Mouse (Mus musculus) embryonic facial prominence, embryonic 14.5 days (tissue): ENCODE data around the gene Cmip. TPM values are rescaled to one million over a fixed set of nuclear protein-coding genes. Genes with fewer than 3 reads are reported as not detected.
A peak's percentile ranks its signal among the peaks of the same experiment; 100 is the strongest.

Experiments used
- ATAC-seq: fragments of 200-750 bp; cut with Nextera tagmentation; 2 replicates; pipeline ENCODE4 v1.8.0; 2017; ENCODE audit warnings: low read depth, moderate number of reproducible peaks, moderate TSS enrichment
- DNase-seq: peaks from one replicate; pipeline ENCODE4 v3.0.0-alpha.2; 2015; ENCODE audit warnings: low spot score
- H3K27ac ChIP-seq: fragments of 300-500 bp; sonication (generic); replicated peaks from 2 replicates; pipeline ENCODE4 v1.5.1; 2014; ENCODE audit warnings: low read depth, mild to moderate bottlenecking, low read length, moderate library complexity
- H3K27me3 ChIP-seq: fragments of 300-500 bp; sonication (generic); replicated peaks from 2 replicates; pipeline ENCODE4 v1.6.1; 2014; ENCODE audit warnings: low read length; ENCODE audit not compliant: control insufficient read depth, insufficient read depth
- H3K36me3 ChIP-seq: fragments of 300-500 bp; sonication (generic); 2 replicates; pipeline ENCODE4 v1.6.1; 2014; ENCODE audit warnings: low read length, mixed read lengths; ENCODE audit not compliant: control insufficient read depth, insufficient read depth
- H3K4me1 ChIP-seq: fragments of 300-500 bp; sonication (generic); 2 replicates; pipeline ENCODE4 v1.6.1; 2014; ENCODE audit warnings: antibody characterized with exemption, low read length; ENCODE audit not compliant: control insufficient read depth, insufficient read depth
- H3K4me2 ChIP-seq: fragments of 300-500 bp; sonication (generic); 2 replicates; pipeline ENCODE4 v1.6.1; 2014; ENCODE audit warnings: low read depth, mild to moderate bottlenecking, low read length, moderate library complexity, mixed read lengths
- H3K4me3 ChIP-seq: fragments of 300-500 bp; sonication (generic); 2 replicates; pipeline ENCODE4 v1.5.1; 2014; ENCODE audit warnings: low read depth, mild to moderate bottlenecking, low read length
- H3K9ac ChIP-seq: fragments of 300-500 bp; sonication (generic); 2 replicates; pipeline ENCODE4 v1.6.1; 2014; ENCODE audit warnings: low read depth, mild to moderate bottlenecking, low read length, moderate library complexity, mixed read lengths
- H3K9me3 ChIP-seq: fragments of 300-500 bp; sonication (generic); 2 replicates; pipeline ENCODE4 v1.6.1; 2016; ENCODE audit warnings: low read length; ENCODE audit not compliant: control insufficient read depth
- WGBS: fragments of 180-500 bp; shearing (Covaris S2); extraction: QIAGEN DNeasy Blood & Tissue Kit; methylation state at CpG from one replicate; pipeline ENCODE4 v1.1.7; 2014; 5-methylcytosine and 5-hydroxymethylcytosine counted together
- polyA plus RNA-seq: library from polyadenylated mRNA; unstranded; fragments of >200 nt; fragmentation: Nextera tagmentation; extraction: Ambion mirVana; gene quantifications from 2 replicates; pipeline ENCODE4 v1.2.1, GENCODE M21; 2014

Cmip gene
- polyA plus RNA-seq, 1 experiment from 2014 or later, result 27.7 TPM

GRCm38 (mm10) chr8:117294812-117295211, 37.9 kb downstream of the Cmip start:
- H3K27me3 ChIP-seq, result no peaks in the 10 kb centered on the region
- DNase-seq (no peak), ATAC-seq (no peak)
- 66% methylated on average over 10 of the region's 10 CpGs for WGBS
- no peaks in the 10 kb centered on the region for H3K36me3 ChIP-seq
- H3K4me1 ChIP-seq, result peaks cover 37% of the 10 kb centered on the region
- H3K4me3 ChIP-seq, result no peak overlapping the region
- no peaks in the 10 kb centered on the region for H3K9me3 ChIP-seq
- H3K27ac ChIP-seq, result no peak overlapping the region
- no peak overlapping the region for H3K9ac ChIP-seq
- no peak overlapping the region for H3K4me2 ChIP-seq

GRCm38 (mm10) chr8:117297913-117298518, 41.2 kb downstream of the Cmip start:
- no peaks in the 10 kb centered on the region for H3K27me3 ChIP-seq
- H3K4me1 ChIP-seq, result peaks cover 16% of the 10 kb centered on the region
- no peak overlapping the region for H3K4me3 ChIP-seq
- DNase-seq (no peak), ATAC-seq (no peak)
- H3K4me2 ChIP-seq, result no peak overlapping the region
- H3K27ac ChIP-seq, result no peak overlapping the region
- H3K9ac ChIP-seq, result no peak overlapping the region
- 66% methylated on average over 12 of the region's 12 CpGs for WGBS
- H3K36me3 ChIP-seq, result no peaks in the 10 kb centered on the region
- no peaks in the 10 kb centered on the region for H3K9me3 ChIP-seq

- Histone ChIP-seq H3K27ac (no peak overlapping the region), H3K4me1 (peaks cover 17% of the 10 kb centered on the region)
- no peak for ATAC-seq
These were observed 42.3 kb downstream of the Cmip start for GRCm38 (mm10) chr8:117299204-117299603.

GRCm38 (mm10) chr8:117300188-117300587, 43.3 kb downstream of the Cmip start:
- H3K36me3 ChIP-seq, result no peaks in the 10 kb centered on the region
- no peaks in the 10 kb centered on the region for H3K27me3 ChIP-seq
- no peak overlapping the region for H3K9ac ChIP-seq
- H3K9me3 ChIP-seq, result no peaks in the 10 kb centered on the region
- DNase-seq (peak; percentile 52), ATAC-seq (no peak; the same call in 1 of the 2 replicates)
- H3K4me1 ChIP-seq, result peaks cover 22% of the 10 kb centered on the region
- H3K4me2 ChIP-seq, result no peak overlapping the region
- H3K4me3 ChIP-seq, result no peak overlapping the region
- H3K27ac ChIP-seq, result no peak overlapping the region
- 72% methylated on average over 4 of the region's 7 CpGs for WGBS

More at GRCm38 (mm10) chr8:117299204-117299603, 42.3 kb downstream of the Cmip start:
- no peak overlapping the region for H3K4me2 ChIP-seq
- no peak overlapping the region for H3K9ac ChIP-seq
- no peaks in the 10 kb centered on the region for H3K9me3 ChIP-seq
- H3K27me3 ChIP-seq, result no peaks in the 10 kb centered on the region
- 76% methylated on average over 10 of the region's 10 CpGs for WGBS
- H3K4me3 ChIP-seq, result no peak overlapping the region
- no peak for DNase-seq
- H3K36me3 ChIP-seq, result no peaks in the 10 kb centered on the region

GRCm38 (mm10) chr8:117301457-117302041, 44.7 kb downstream of the Cmip start:
- ATAC-seq (no peak), DNase-seq (no peak)
- Histone ChIP-seq H3K4me2 (no peak overlapping the region), H3K9me3 (no peaks in the 10 kb centered on the region), H3K36me3 (no peaks in the 10 kb centered on the region), H3K27me3 (no peaks in the 10 kb centered on the region), H3K9ac (no peak overlapping the region), H3K4me1 (peaks cover 25% of the 10 kb centered on the region), H3K27ac (no peak overlapping the region), H3K4me3 (no peak overlapping the region)
- 74% methylated on average over 12 of the region's 12 CpGs for WGBS

- H3K4me2 ChIP-seq, result no peak overlapping the region
- H3K36me3 ChIP-seq, result no peaks in the 10 kb centered on the region
- peaks cover 27% of the 10 kb centered on the region for H3K4me1 ChIP-seq
- H3K27ac ChIP-seq, result no peak overlapping the region
- no peak overlapping the region for H3K9ac ChIP-seq
- H3K27me3 ChIP-seq, result no peaks in the 10 kb centered on the region
- no peak overlapping the region for H3K4me3 ChIP-seq
- DNase-seq (no peak), ATAC-seq (no peak)
- no peaks in the 10 kb centered on the region for H3K9me3 ChIP-seq
- 62% methylated on average over 11 of the region's 11 CpGs for WGBS
These were observed 45.2 kb downstream of the Cmip start for GRCm38 (mm10) chr8:117302072-117302471.

- no peaks in the 10 kb centered on the region for H3K9me3 ChIP-seq
- 36% methylated on average over 7 of the region's 9 CpGs for WGBS
- H3K27ac ChIP-seq, result no peak overlapping the region
- H3K4me1 ChIP-seq, result peaks cover 39% of the 10 kb centered on the region
- peak; percentile 24; the same call in 1 of the 2 replicates for ATAC-seq
- H3K9ac ChIP-seq, result no peak overlapping the region; the same call in 1 of the 2 replicates
- DNase-seq, result no peak
- no peak overlapping the region for H3K4me2 ChIP-seq
- no peaks in the 10 kb centered on the region for H3K36me3 ChIP-seq
- H3K4me3 ChIP-seq, result no peak overlapping the region
- H3K27me3 ChIP-seq, result no peaks in the 10 kb centered on the region
These were observed 46.8 kb downstream of the Cmip start for GRCm38 (mm10) chr8:117303666-117304065.

GRCm38 (mm10) chr8:117305405-117305804, 48.5 kb downstream of the Cmip start:
- Histone ChIP-seq H3K27me3 (no peaks in the 10 kb centered on the region), H3K27ac (0 out of 2 replicates have a peak overlapping the region, but pooled peaks have one; percentile 15), H3K4me3 (no peak overlapping the region), H3K4me2 (no peak overlapping the region), H3K36me3 (no peaks in the 10 kb centered on the region), H3K9me3 (no peaks in the 10 kb centered on the region), H3K9ac (no peak overlapping the region), H3K4me1 (peaks cover 39% of the 10 kb centered on the region)
- DNase-seq (no peak), ATAC-seq (no peak)
- 46% methylated on average over 5 of the region's 5 CpGs for WGBS

GRCm38 (mm10) chr8:117306756-117307155, 49.9 kb downstream of the Cmip start:
- ATAC-seq (no peak), DNase-seq (no peak)
- Histone ChIP-seq H3K4me2 (no peak overlapping the region), H3K4me3 (no peak overlapping the region), H3K27ac (no peak overlapping the region), H3K36me3 (no peaks in the 10 kb centered on the region), H3K9me3 (no peaks in the 10 kb centered on the region), H3K4me1 (peaks cover 39% of the 10 kb centered on the region), H3K27me3 (no peaks in the 10 kb centered on the region), H3K9ac (no peak overlapping the region)
- WGBS, result 89% methylated on average over 7 of the region's 7 CpGs
